Mouse (Mus musculus): ENCODE data around the gene Gm39653.

DNA sequence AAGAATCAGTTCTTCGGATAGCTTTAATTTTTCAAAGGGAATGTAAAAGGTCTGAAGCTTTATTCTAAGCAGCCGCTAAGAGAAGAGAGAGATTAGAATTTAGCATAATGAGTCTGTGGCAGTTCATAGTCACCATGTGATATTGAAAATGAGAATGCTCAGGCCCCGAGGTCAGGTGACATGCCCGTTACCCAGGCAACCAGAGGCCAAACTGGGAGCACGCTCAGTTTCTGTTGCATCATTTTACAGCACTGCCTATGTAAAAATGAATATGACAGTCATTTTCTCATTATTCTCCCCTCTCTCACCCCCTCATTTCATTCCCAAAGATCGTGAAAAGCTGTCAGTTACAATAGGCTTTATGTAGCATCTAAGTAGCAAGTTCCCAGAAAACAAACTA, 42.3 kb upstream of the Gm39653 start:
- TF ChIP-seq CTCF (IDR thresholded peaks at IDR 0.05; ENCODE audit: control insufficient read depth, insufficient read depth, insufficient read length) (no peak), USF1 (IDR thresholded peaks at IDR 0.05; ENCODE audit: low read depth) (no peak), MAX (IDR thresholded peaks at IDR 0.05) (no peak)

Measured in C2C12 (cell line).